Mouse (Mus musculus): Measurements from ENCODE around the gene Stim2. TPM values are rescaled to one million over a fixed set of nuclear protein-coding genes. Genes with fewer than 3 reads are reported as not detected.
A peak's percentile ranks its signal among the peaks of the same experiment; 100 is the strongest.

Gene Stim2
- polyA plus RNA-seq, 1 experiment from 2014 or later: 20.3 TPM

GRCm38 (mm10) chr5:53970178-53970577, 28.1 kb upstream of the Stim2 start:
- Histone ChIP-seq H3K4me2 (replicated peaks) (no peak overlapping the region), H3K36me3 (no peaks in the 10 kb centered on the region), H3K4me1 (replicated peaks) (no peaks in the 10 kb centered on the region), H3K9me3 (no peaks in the 10 kb centered on the region), H3K27me3 (no peaks in the 10 kb centered on the region), H3K27ac (no peak overlapping the region), H3K4me3 (replicated peaks) (no peak overlapping the region), H3K9ac (replicated peaks) (no peak overlapping the region)
- no peak for ATAC-seq
- WGBS: 89% methylated on average over 7 of the region's 7 CpGs

- Histone ChIP-seq H3K4me1 (replicated peaks) (no peaks in the 10 kb centered on the region), H3K4me2 (replicated peaks) (no peak overlapping the region), H3K27me3 (no peaks in the 10 kb centered on the region), H3K9me3 (no peaks in the 10 kb centered on the region), H3K4me3 (replicated peaks) (no peak overlapping the region), H3K36me3 (no peaks in the 10 kb centered on the region), H3K27ac (no peak overlapping the region), H3K9ac (replicated peaks) (no peak overlapping the region)
- WGBS: 87% methylated on average over 4 of the region's 4 CpGs
- no peak for ATAC-seq
These were observed 27.1 kb upstream of the Stim2 start for GRCm38 (mm10) chr5:53971201-53971600.

GRCm38 (mm10) chr5:53972905-53973304, 25.4 kb upstream of the Stim2 start:
- 63% methylated on average over 4 of the region's 4 CpGs for WGBS
- Histone ChIP-seq H3K36me3 (no peaks in the 10 kb centered on the region), H3K4me1 (replicated peaks) (no peaks in the 10 kb centered on the region), H3K27ac (no peak overlapping the region), H3K9me3 (no peaks in the 10 kb centered on the region), H3K4me3 (replicated peaks) (no peak overlapping the region), H3K9ac (replicated peaks) (no peak overlapping the region), H3K27me3 (no peaks in the 10 kb centered on the region), H3K4me2 (replicated peaks) (no peak overlapping the region)
- no peak for ATAC-seq

GRCm38 (mm10) chr5:53976497-53976896, 21.8 kb upstream of the Stim2 start:
- H3K36me3 ChIP-seq: no peaks in the 10 kb centered on the region
- WGBS: 92% methylated on average over 16 of the region's 16 CpGs
- no peak overlapping the region for H3K4me2 ChIP-seq (replicated peaks)
- no peak overlapping the region for H3K4me3 ChIP-seq (replicated peaks)
- H3K27me3 ChIP-seq: no peaks in the 10 kb centered on the region
- H3K9ac ChIP-seq (replicated peaks): no peak overlapping the region
- H3K4me1 ChIP-seq (replicated peaks): no peaks in the 10 kb centered on the region
- no peak overlapping the region for H3K27ac ChIP-seq
- H3K9me3 ChIP-seq: no peaks in the 10 kb centered on the region
- no peak for ATAC-seq

- H3K9me3 ChIP-seq: no peaks in the 10 kb centered on the region
- H3K4me2 ChIP-seq (replicated peaks): no peak overlapping the region
- H3K4me3 ChIP-seq (replicated peaks): no peak overlapping the region
- no peaks in the 10 kb centered on the region for H3K27me3 ChIP-seq
- no peaks in the 10 kb centered on the region for H3K4me1 ChIP-seq (replicated peaks)
- no peaks in the 10 kb centered on the region for H3K36me3 ChIP-seq
- no peak overlapping the region for H3K9ac ChIP-seq (replicated peaks)
- WGBS: 84% methylated on average over 8 of the region's 8 CpGs
- H3K27ac ChIP-seq: no peak overlapping the region
- ATAC-seq: no peak
These were observed 21.2 kb upstream of the Stim2 start for GRCm38 (mm10) chr5:53977060-53977459.

- Histone ChIP-seq H3K27ac (no peak overlapping the region), H3K9ac (replicated peaks) (no peak overlapping the region), H3K4me3 (replicated peaks) (no peak overlapping the region), H3K4me2 (replicated peaks) (no peak overlapping the region), H3K36me3 (no peaks in the 10 kb centered on the region), H3K27me3 (no peaks in the 10 kb centered on the region), H3K4me1 (replicated peaks) (no peaks in the 10 kb centered on the region), H3K9me3 (no peaks in the 10 kb centered on the region)
- no peak for ATAC-seq
- WGBS: 91% methylated on average over 4 of the region's 4 CpGs
These were observed 14.9 kb upstream of the Stim2 start for GRCm38 (mm10) chr5:53983358-53983757.

- 95% methylated on average over 3 of the region's 3 CpGs for WGBS
- Histone ChIP-seq H3K36me3 (no peaks in the 10 kb centered on the region), H3K4me2 (replicated peaks) (no peak overlapping the region), H3K27ac (no peak overlapping the region), H3K4me3 (replicated peaks) (no peak overlapping the region), H3K9ac (replicated peaks) (no peak overlapping the region), H3K27me3 (no peaks in the 10 kb centered on the region), H3K4me1 (replicated peaks) (no peaks in the 10 kb centered on the region), H3K9me3 (no peaks in the 10 kb centered on the region)
- ATAC-seq: no peak
These were observed 12.7 kb upstream of the Stim2 start for GRCm38 (mm10) chr5:53985632-53986031.

GRCm38 (mm10) chr5:53987496-53987895, 10.8 kb upstream of the Stim2 start:
- H3K36me3 ChIP-seq: no peaks in the 10 kb centered on the region
- H3K27me3 ChIP-seq: no peaks in the 10 kb centered on the region
- H3K4me1 ChIP-seq (replicated peaks): no peaks in the 10 kb centered on the region
- WGBS: 76% methylated on average over 1 of the region's 1 CpGs
- no peak overlapping the region for H3K27ac ChIP-seq
- no peaks in the 10 kb centered on the region for H3K9me3 ChIP-seq
- no peak overlapping the region for H3K4me3 ChIP-seq (replicated peaks)
- H3K4me2 ChIP-seq (replicated peaks): no peak overlapping the region
- no peak overlapping the region for H3K9ac ChIP-seq (replicated peaks)
- ATAC-seq: no peak

- ATAC-seq: no peak
- Histone ChIP-seq H3K27ac (no peak overlapping the region), H3K4me3 (replicated peaks) (no peak overlapping the region), H3K4me2 (replicated peaks) (no peak overlapping the region), H3K9ac (replicated peaks) (no peak overlapping the region), H3K27me3 (no peaks in the 10 kb centered on the region), H3K4me1 (replicated peaks) (no peaks in the 10 kb centered on the region), H3K36me3 (no peaks in the 10 kb centered on the region), H3K9me3 (no peaks in the 10 kb centered on the region)
- whole genome bisulfite sequencing: 78% methylated on average over 1 of the region's 1 CpGs
These were observed 10.2 kb upstream of the Stim2 start for GRCm38 (mm10) chr5:53988053-53988452.

GRCm38 (mm10) chr5:53992616-53993015, 5.7 kb upstream of the Stim2 start:
- H3K4me3 ChIP-seq (replicated peaks): no peak overlapping the region
- H3K27ac ChIP-seq: no peak overlapping the region
- no peak for ATAC-seq
- H3K4me1 ChIP-seq (replicated peaks): peaks cover 7% of the 10 kb centered on the region
- H3K9ac ChIP-seq (replicated peaks): no peak overlapping the region
- 51% methylated on average over 7 of the region's 7 CpGs for WGBS
- H3K9me3 ChIP-seq: no peaks in the 10 kb centered on the region
- H3K36me3 ChIP-seq: no peaks in the 10 kb centered on the region
- H3K27me3 ChIP-seq: peaks cover 7% of the 10 kb centered on the region; the same call in 1 of the 2 replicates
- no peak overlapping the region for H3K4me2 ChIP-seq (replicated peaks)

- peaks cover 14% of the 10 kb centered on the region for H3K4me1 ChIP-seq (replicated peaks)
- 87% methylated on average over 4 of the region's 4 CpGs for WGBS
- peak overlapping the region; percentile 90; the same call in 1 of the 2 replicates for H3K4me2 ChIP-seq (replicated peaks)
These were observed 3.7 kb upstream of the Stim2 start for GRCm38 (mm10) chr5:53994576-53994975.

GRCm38 (mm10) chr5:53995316-53995715, 3.0 kb upstream of the Stim2 start:
- ATAC-seq: peak; percentile 7
- Histone ChIP-seq H3K27me3 (peaks cover 7% of the 10 kb centered on the region; the same call in 1 of the 2 replicates), H3K36me3 (no peaks in the 10 kb centered on the region), H3K4me3 (replicated peaks) (peak overlapping the region; percentile 51), H3K9me3 (no peaks in the 10 kb centered on the region), H3K27ac (no peak overlapping the region), H3K4me2 (replicated peaks) (peak overlapping the region; percentile 90), H3K4me1 (replicated peaks) (peaks cover 21% of the 10 kb centered on the region), H3K9ac (replicated peaks) (peak overlapping the region; percentile 68)
- 2% methylated on average over 34 of the region's 34 CpGs for WGBS

More at GRCm38 (mm10) chr5:53994576-53994975, 3.7 kb upstream of the Stim2 start:
- Histone ChIP-seq H3K9me3 (no peaks in the 10 kb centered on the region), H3K27me3 (peaks cover 7% of the 10 kb centered on the region; the same call in 1 of the 2 replicates), H3K27ac (no peak overlapping the region), H3K36me3 (no peaks in the 10 kb centered on the region), H3K4me3 (replicated peaks) (no peak overlapping the region), H3K9ac (replicated peaks) (no peak overlapping the region)
- no peak for ATAC-seq

GRCm38 (mm10) chr5:53996822-53997221, 1.5 kb upstream of the Stim2 start:
- H3K9me3 ChIP-seq: no peaks in the 10 kb centered on the region
- no peak overlapping the region for H3K4me2 ChIP-seq (replicated peaks)
- peaks cover 7% of the 10 kb centered on the region; the same call in 1 of the 2 replicates for H3K27me3 ChIP-seq
- H3K4me3 ChIP-seq (replicated peaks): no peak overlapping the region
- no peaks in the 10 kb centered on the region for H3K36me3 ChIP-seq
- WGBS: 94% methylated on average over 6 of the region's 6 CpGs
- H3K4me1 ChIP-seq (replicated peaks): peaks cover 30% of the 10 kb centered on the region
- H3K27ac ChIP-seq: no peak overlapping the region
- no peak for ATAC-seq
- H3K9ac ChIP-seq (replicated peaks): no peak overlapping the region
